Mouse (Mus musculus) limb, embryonic 13.5 days (tissue): ENCODE data around the gene Cntnap5a. TPM values are rescaled to one million over a fixed set of nuclear protein-coding genes. Genes with fewer than 3 reads are reported as not detected.

Source experiments
- ATAC-seq: fragments of 200-750 bp; cut with Nextera tagmentation; 2 replicates; pipeline ENCODE4 v1.8.0; 2017; ENCODE audit warnings: low read depth, moderate number of reproducible peaks, moderate TSS enrichment; ENCODE audit not compliant: low FRiP score
- H3K27ac ChIP-seq: fragments of 300-500 bp; sonication (generic); 2 replicates; pipeline ENCODE4 v1.5.1; 2015; ENCODE audit warnings: inconsistent platforms, mild to moderate bottlenecking, moderate library complexity
- H3K27me3 ChIP-seq: fragments of 300-500 bp; sonication (generic); 2 replicates; pipeline ENCODE4 v1.6.1; 2015; ENCODE audit warnings: mild to moderate bottlenecking, inconsistent platforms
- H3K36me3 ChIP-seq: fragments of 300-500 bp; sonication (generic); 2 replicates; pipeline ENCODE4 v1.6.1; 2015; ENCODE audit warnings: inconsistent platforms, mild to moderate bottlenecking, moderate library complexity
- H3K4me1 ChIP-seq: fragments of 300-500 bp; sonication (generic); 2 replicates; pipeline ENCODE4 v1.6.1; 2015; ENCODE audit warnings: inconsistent platforms
- H3K4me2 ChIP-seq: fragments of 300-500 bp; sonication (generic); replicated peaks from 2 replicates; pipeline ENCODE4 v1.6.1; 2015; ENCODE audit warnings: inconsistent platforms, mild to moderate bottlenecking, moderate library complexity
- H3K4me3 ChIP-seq: fragments of 300-500 bp; sonication (generic); 2 replicates; pipeline ENCODE4 v1.5.1; 2015; ENCODE audit warnings: moderate library complexity, mild to moderate bottlenecking, inconsistent platforms
- H3K9ac ChIP-seq: fragments of 300-500 bp; sonication (generic); 2 replicates; pipeline ENCODE4 v1.6.1; 2015; ENCODE audit warnings: mild to moderate bottlenecking, inconsistent platforms
- H3K9me3 ChIP-seq: fragments of 300-500 bp; sonication (generic); 2 replicates; pipeline ENCODE4 v1.6.1; 2016; ENCODE audit warnings: inconsistent platforms
- WGBS: fragments of 180-500 bp; shearing (Covaris S2); methylation state at CpG from one replicate; pipeline ENCODE4 v1.1.7; 2015; 5-methylcytosine and 5-hydroxymethylcytosine counted together
- polyA plus RNA-seq: library from polyadenylated mRNA; unstranded; fragments of >200 nt; fragmentation: Nextera tagmentation; extraction: Ambion mirVana; gene quantifications from 2 replicates; pipeline ENCODE4 v1.2.1, GENCODE M21; 2015

Gene Cntnap5a
- polyA plus RNA-seq, 1 experiment from 2014 or later: 0.01 TPM

DNA sequence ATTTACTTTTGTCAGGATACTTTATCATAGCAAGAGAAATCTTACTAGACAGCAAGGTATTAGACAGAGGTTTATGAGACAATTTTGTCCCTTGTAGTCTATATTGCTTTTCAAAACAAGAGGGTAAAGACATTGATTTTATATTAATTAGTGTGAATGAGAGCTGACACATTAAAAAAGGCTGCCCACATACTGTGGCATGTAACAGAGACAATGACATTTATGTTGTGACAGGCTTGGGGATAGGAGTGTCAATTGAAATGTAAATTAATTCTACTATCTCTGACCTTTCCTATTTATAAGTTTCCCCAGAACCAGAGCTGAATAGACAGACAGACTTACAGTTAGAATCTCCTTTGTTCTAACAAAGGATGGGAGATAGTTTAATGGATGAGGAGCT is 596.6 kb downstream of the Cntnap5a start:
- ATAC-seq: no peak
- no peak overlapping the region for H3K9ac ChIP-seq
- H3K27ac ChIP-seq: no peak overlapping the region
- no peak overlapping the region for H3K4me3 ChIP-seq
- H3K4me2 ChIP-seq: no peak overlapping the region
- no peaks in the 10 kb centered on the region for H3K4me1 ChIP-seq
- no peaks in the 10 kb centered on the region for H3K9me3 ChIP-seq
- no peaks in the 10 kb centered on the region for H3K36me3 ChIP-seq
- no peaks in the 10 kb centered on the region for H3K27me3 ChIP-seq

DNA sequence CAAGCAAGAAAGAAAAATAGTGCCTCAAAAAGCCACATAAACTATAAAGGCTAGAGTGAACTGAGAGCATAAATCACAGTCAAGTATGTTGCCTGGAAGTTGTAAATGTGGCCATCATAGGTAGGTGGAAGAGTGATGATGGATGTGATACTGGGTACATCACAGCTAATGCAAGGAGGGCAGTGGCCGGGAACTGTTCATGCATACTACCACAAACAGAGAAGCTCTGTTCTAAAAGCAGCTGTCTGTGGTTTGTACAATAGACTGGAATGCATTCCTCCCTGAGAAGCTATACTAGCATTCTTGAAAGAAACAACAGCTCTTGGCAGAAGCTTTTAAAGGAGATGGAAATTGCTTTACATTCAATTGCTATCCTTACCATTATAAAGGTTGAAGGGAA is 599.4 kb downstream of the Cntnap5a start:
- ATAC-seq: no peak
- H3K4me2 ChIP-seq: no peak overlapping the region
- H3K9me3 ChIP-seq: no peaks in the 10 kb centered on the region
- H3K4me3 ChIP-seq: no peak overlapping the region
- H3K27ac ChIP-seq: no peak overlapping the region
- H3K27me3 ChIP-seq: no peaks in the 10 kb centered on the region
- 64% methylated on average over 1 of the region's 1 CpGs for WGBS
- no peaks in the 10 kb centered on the region for H3K4me1 ChIP-seq
- H3K36me3 ChIP-seq: no peaks in the 10 kb centered on the region
- no peak overlapping the region for H3K9ac ChIP-seq

DNA sequence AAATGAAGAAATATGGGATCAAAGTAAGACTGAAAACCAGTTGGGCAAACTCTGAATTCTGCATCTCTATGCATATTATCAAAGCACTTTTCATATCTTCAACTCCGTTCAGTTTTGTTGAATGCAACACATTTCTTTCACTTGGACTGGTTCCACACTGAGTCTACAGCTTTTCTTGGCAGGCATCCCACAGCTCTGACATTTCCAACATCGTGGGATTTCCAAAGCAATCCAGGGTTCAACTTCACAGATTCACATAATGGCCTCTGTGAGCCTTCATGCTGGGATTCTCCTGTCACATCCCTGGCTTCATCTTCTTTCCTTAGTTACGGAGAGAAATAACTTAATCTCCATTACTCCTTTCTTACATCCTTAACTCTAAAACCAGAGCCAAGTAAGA is 622.0 kb downstream of the Cntnap5a start:
- H3K27ac ChIP-seq: no peak overlapping the region
- no peak overlapping the region for H3K9ac ChIP-seq
- WGBS: 65% methylated on average over 3 of the region's 3 CpGs
- no peak overlapping the region for H3K4me2 ChIP-seq
- H3K36me3 ChIP-seq: no peaks in the 10 kb centered on the region
- H3K9me3 ChIP-seq: no peaks in the 10 kb centered on the region
- no peak for ATAC-seq
- no peaks in the 10 kb centered on the region for H3K4me1 ChIP-seq
- H3K4me3 ChIP-seq: no peak overlapping the region
- no peaks in the 10 kb centered on the region for H3K27me3 ChIP-seq

DNA sequence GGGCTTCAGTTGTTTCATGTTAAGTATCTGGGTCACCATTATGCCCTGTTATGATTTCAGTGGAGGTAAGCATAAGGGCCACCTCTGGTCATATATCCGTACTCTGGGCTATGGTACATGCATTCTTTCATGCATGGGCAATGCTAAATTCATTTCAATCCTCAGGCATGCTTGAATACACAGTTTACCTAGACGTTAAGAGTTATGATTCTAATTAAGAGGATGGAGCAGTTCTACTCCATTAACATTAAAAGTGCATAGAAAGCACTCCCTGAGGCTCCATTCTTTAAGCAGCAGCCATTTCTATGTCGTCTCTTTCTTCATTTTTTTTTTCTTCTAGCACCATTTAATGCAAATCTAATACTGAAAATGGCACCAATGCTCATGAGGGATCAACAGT is 627.0 kb downstream of the Cntnap5a start:
- Histone ChIP-seq H3K9ac (no peak overlapping the region), H3K4me1 (no peaks in the 10 kb centered on the region), H3K36me3 (no peaks in the 10 kb centered on the region), H3K27me3 (no peaks in the 10 kb centered on the region), H3K4me3 (no peak overlapping the region), H3K27ac (no peak overlapping the region), H3K9me3 (no peaks in the 10 kb centered on the region), H3K4me2 (no peak overlapping the region)
- WGBS: 62% methylated on average over 3 of the region's 3 CpGs
- no peak for ATAC-seq

DNA sequence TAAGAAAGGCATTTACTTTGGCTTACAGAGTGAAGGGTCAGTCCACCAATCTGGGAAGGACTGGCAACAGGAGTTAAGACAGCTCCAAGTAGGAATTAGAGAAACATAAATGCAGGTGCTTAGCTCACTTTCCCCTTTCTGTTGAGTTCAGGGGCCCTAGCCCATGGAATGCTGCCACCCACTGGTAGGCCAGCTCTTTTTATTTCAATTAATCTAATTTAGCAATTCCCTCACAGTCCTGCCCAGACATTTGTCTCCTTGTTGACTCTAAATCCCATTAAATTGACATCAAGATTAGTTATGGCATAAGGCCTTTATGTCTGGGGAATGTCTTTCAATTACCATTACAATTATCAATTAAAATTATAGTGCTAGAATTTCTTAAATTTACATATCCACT is 628.7 kb downstream of the Cntnap5a start:
- Histone ChIP-seq H3K36me3 (no peaks in the 10 kb centered on the region), H3K9me3 (no peaks in the 10 kb centered on the region), H3K4me2 (no peak overlapping the region), H3K27me3 (no peaks in the 10 kb centered on the region), H3K27ac (no peak overlapping the region), H3K4me1 (no peaks in the 10 kb centered on the region), H3K9ac (no peak overlapping the region), H3K4me3 (no peak overlapping the region)
- ATAC-seq: no peak

DNA sequence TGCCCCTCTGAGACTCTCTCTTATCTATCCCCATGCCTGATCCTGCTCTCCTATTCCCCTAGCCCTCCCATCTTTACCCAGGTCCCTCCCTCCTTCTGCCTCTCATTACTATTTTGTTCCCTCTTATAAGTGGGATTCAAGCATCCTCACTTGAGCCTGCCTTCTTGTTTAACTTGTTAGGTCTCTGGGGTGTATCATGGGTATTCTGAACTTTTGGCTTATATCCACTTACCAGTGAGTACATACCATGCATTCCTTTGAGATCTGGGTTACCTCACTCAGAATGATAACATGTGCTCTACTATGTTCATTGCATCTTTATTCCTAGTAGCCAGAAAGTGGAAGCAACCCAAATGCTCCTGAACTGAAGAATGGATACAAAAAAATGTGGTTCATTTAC is 639.9 kb downstream of the Cntnap5a start:
- no peaks in the 10 kb centered on the region for H3K9me3 ChIP-seq
- ATAC-seq: no peak

DNA sequence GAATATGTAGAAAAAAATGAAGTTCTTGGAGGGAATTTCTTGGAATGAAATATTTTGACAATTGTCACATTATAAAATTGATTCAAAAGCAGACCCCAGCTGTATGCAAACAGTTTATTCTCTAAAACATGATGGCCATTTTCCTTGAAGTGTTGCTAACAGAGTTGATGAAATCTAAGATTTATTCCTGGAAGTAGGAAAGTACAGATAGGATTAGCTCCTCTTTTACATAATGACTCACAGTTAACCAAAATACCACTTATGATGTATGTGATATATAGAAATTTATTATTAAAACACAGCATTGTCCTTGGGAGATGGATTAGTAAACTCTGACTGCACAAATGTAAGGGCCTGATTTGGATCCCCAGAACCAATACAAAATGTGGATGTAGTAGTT is 669.1 kb downstream of the Cntnap5a start:
- Histone ChIP-seq H3K4me2 (no peak overlapping the region), H3K27me3 (no peaks in the 10 kb centered on the region), H3K36me3 (no peaks in the 10 kb centered on the region), H3K9ac (no peak overlapping the region), H3K9me3 (no peaks in the 10 kb centered on the region), H3K4me1 (no peaks in the 10 kb centered on the region), H3K4me3 (no peak overlapping the region), H3K27ac (no peak overlapping the region)
- ATAC-seq: no peak

More for the DNA sequence above, 639.9 kb downstream of the Cntnap5a start:
- Histone ChIP-seq H3K9ac (no peak overlapping the region), H3K4me3 (no peak overlapping the region), H3K36me3 (no peaks in the 10 kb centered on the region), H3K27ac (no peak overlapping the region), H3K4me1 (no peaks in the 10 kb centered on the region), H3K4me2 (no peak overlapping the region), H3K27me3 (no peaks in the 10 kb centered on the region)

DNA sequence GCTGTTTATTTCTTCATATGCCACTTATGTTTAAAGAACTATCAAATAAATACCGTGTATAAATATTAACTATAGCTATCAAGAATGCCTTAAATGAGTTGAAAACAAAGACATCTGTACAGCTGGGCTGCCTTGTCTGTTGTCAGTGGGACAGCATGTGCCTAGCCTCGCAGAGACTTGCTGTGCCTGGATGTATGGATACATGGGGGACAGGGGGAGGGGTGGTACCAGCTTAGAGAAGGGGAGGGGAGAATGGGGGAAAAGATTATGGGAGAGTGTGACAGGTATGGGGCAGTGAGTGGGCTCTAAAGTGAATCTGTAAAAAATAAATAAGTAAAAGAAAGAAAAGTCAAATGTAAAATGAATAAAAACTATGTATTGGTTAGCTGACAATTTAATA is 681.0 kb downstream of the Cntnap5a start:
- Histone ChIP-seq H3K9me3 (no peaks in the 10 kb centered on the region), H3K4me3 (no peak overlapping the region), H3K27me3 (no peaks in the 10 kb centered on the region), H3K9ac (no peak overlapping the region), H3K36me3 (no peaks in the 10 kb centered on the region), H3K27ac (no peak overlapping the region), H3K4me2 (no peak overlapping the region), H3K4me1 (no peaks in the 10 kb centered on the region)
- no peak for ATAC-seq
- WGBS: 73% methylated on average over 2 of the region's 2 CpGs

DNA sequence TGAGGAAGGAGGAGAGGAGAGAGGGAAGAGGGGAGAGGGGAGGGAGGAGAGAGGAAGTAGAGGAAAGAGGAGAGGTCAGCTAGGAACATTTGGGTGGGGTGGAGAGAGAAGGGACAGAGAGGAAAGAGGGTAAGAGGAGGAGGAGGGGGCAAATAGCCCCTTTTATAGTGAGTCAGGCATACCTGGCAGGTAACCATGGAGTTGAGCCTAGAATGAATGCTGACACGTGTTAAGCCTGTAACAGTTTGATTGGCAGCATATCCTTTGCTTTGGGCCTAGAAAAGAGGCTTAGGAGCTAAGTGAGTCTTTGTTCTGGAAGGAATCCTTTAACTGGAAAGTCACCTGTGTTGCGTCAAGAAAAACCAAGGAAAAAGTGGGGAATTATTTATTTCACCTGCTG is 681.6 kb downstream of the Cntnap5a start:
- Histone ChIP-seq H3K27me3 (no peaks in the 10 kb centered on the region), H3K36me3 (no peaks in the 10 kb centered on the region), H3K9me3 (no peaks in the 10 kb centered on the region), H3K27ac (no peak overlapping the region), H3K4me2 (no peak overlapping the region), H3K4me1 (no peaks in the 10 kb centered on the region), H3K9ac (no peak overlapping the region), H3K4me3 (no peak overlapping the region)
- ATAC-seq: no peak
- 33% methylated on average over 2 of the region's 2 CpGs for WGBS

DNA sequence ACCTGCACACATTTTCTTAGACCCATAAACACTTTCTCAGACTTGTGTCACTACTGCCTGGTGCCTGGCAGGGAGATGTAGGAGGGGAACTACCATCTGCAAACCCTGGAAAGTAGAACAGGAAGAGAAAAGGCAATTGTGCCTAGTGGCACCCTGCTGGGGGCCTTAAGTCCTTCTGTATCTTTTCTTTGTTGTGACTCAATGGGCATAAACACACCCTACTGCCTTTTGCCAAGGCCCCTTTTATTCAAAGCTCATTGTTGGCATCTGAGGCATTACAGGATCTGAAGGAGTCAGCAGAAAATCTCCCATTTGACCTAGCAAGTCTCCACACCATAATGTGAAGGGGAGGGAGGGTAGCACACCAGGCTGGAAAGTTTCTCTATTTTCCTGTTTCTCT is 682.2 kb downstream of the Cntnap5a start:
- no peaks in the 10 kb centered on the region for H3K9me3 ChIP-seq
- H3K36me3 ChIP-seq: no peaks in the 10 kb centered on the region
- H3K9ac ChIP-seq: no peak overlapping the region
- no peak overlapping the region for H3K27ac ChIP-seq
- H3K4me3 ChIP-seq: no peak overlapping the region
- H3K27me3 ChIP-seq: no peaks in the 10 kb centered on the region
- H3K4me1 ChIP-seq: no peaks in the 10 kb centered on the region
- no peak for ATAC-seq
- H3K4me2 ChIP-seq: no peak overlapping the region

DNA sequence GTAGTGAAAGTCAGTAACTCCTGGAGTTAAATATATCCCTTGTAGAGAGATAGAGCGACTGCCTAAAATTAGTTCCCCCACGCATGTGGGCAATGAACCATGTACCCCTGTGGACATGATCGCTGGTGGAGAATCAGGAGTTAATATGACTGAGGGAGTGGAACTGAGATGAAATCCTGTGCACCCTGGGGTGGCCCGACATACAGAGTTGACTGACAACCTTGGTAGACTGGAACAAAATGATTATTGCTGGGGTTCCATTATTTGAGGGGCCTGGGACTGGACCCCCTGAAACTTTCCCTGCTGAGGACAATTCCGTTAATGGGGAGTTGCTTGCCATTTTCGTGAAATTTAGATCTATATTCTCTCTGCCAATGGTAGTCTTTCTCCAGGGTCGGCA is 683.0 kb downstream of the Cntnap5a start:
- no peak overlapping the region for H3K4me3 ChIP-seq
- 74% methylated on average over 7 of the region's 7 CpGs for WGBS
- ATAC-seq: no peak
- no peaks in the 10 kb centered on the region for H3K36me3 ChIP-seq
- H3K4me2 ChIP-seq: no peak overlapping the region
- H3K27me3 ChIP-seq: no peaks in the 10 kb centered on the region
- no peaks in the 10 kb centered on the region for H3K4me1 ChIP-seq
- no peak overlapping the region for H3K9ac ChIP-seq
- H3K9me3 ChIP-seq: no peaks in the 10 kb centered on the region
- no peak overlapping the region for H3K27ac ChIP-seq

DNA sequence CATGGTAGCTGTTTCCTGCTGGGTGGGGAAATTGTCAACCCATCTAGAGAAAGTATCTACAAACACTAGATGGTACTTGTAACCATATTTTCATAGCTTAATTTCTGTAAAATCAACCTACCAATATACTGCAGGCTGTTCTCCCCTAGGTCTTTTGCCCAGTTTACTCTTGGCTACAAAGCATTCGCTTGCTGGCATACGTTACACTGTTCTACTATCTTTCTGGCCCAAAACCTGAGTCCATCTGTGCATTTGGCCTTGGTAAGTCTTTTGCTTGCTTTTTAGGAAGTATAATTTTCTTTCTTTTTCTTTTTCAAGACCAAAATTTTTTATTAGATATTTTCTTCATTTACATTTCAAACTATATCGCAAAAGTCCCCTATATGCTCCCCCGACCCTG is 686.3 kb downstream of the Cntnap5a start:
- no peaks in the 10 kb centered on the region for H3K4me1 ChIP-seq
- no peak overlapping the region for H3K9ac ChIP-seq
- no peak overlapping the region for H3K4me3 ChIP-seq
- 89% methylated on average over 4 of the region's 4 CpGs for WGBS
- no peak overlapping the region for H3K27ac ChIP-seq
- H3K27me3 ChIP-seq: no peaks in the 10 kb centered on the region
- no peaks in the 10 kb centered on the region for H3K36me3 ChIP-seq
- no peak for ATAC-seq
- no peaks in the 10 kb centered on the region for H3K9me3 ChIP-seq
- no peak overlapping the region for H3K4me2 ChIP-seq

DNA sequence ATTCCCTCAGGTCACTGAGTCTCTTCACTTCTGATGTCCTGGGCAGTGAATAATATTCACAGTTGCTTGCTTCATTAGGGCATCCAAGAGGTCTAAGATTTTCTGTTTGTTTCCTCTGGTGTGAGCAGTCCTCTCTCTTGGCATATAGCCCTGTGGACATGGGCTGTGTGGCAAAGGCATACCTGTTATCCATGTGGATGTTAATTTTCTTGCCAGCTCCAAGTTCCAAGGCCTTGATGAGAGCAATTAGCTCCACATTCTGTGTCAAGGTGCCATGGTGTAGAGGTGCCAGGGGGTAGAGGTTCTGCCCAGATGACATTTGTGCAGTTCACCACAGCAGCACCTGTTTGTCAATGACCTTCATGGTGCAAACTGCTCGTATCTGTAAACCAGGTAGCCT is 689.0 kb downstream of the Cntnap5a start:
- 61% methylated on average over 1 of the region's 1 CpGs for WGBS
- Histone ChIP-seq H3K4me3 (no peak overlapping the region), H3K9me3 (no peaks in the 10 kb centered on the region), H3K27me3 (no peaks in the 10 kb centered on the region), H3K27ac (no peak overlapping the region), H3K36me3 (no peaks in the 10 kb centered on the region), H3K4me1 (no peaks in the 10 kb centered on the region), H3K9ac (no peak overlapping the region), H3K4me2 (no peak overlapping the region)
- ATAC-seq: no peak

DNA sequence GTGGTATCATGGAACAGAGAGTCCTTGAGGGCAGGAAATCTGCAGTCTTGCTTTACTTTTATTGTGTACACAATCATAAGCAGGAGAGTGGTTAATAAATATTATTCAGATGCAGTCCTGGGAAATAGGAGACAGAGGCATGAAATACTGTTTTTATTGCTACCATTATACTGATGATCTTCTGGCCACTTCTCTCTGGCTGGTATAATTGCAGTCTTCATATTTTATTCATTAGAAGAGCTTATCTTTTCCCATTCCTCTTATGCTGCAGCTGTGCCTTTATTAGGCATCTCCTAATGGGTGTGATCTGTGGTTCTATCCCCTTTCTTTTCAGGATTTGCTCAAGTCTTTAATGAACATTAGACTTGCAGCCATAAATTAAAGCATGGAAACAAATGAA is 707.8 kb downstream of the Cntnap5a start:
- Histone ChIP-seq H3K4me3 (no peak overlapping the region), H3K9me3 (no peaks in the 10 kb centered on the region), H3K27me3 (no peaks in the 10 kb centered on the region), H3K27ac (no peak overlapping the region), H3K4me1 (no peaks in the 10 kb centered on the region), H3K9ac (no peak overlapping the region), H3K36me3 (no peaks in the 10 kb centered on the region), H3K4me2 (no peak overlapping the region)
- ATAC-seq: no peak
